Mouse (Mus musculus) liver, embryonic 11.5 days (tissue): ENCODE measurements around the gene 1700010B08Rik. TPM values are rescaled to one million over a fixed set of nuclear protein-coding genes. Genes with fewer than 3 reads are reported as not detected.
A peak's percentile ranks its signal among the peaks of the same experiment; 100 is the strongest.

Experiments used
- ATAC-seq: fragments of 200-750 bp; cut with Nextera tagmentation; replicated peaks from 2 replicates; pipeline ENCODE4 v1.8.0; 2017; ENCODE audit warnings: moderate number of reproducible peaks, mild to moderate bottlenecking, moderate TSS enrichment, moderate library complexity; ENCODE audit not compliant: low FRiP score
- DNase-seq: peaks from one replicate; pipeline ENCODE4 v3.0.0-alpha.2; 2017; ENCODE audit warnings: low spot score
- H3K27ac ChIP-seq: fragments of 300-500 bp; sonication (generic); 2 replicates; pipeline ENCODE4 v1.5.1; 2014; ENCODE audit warnings: mild to moderate bottlenecking, low read depth, low read length, control low read depth
- H3K27me3 ChIP-seq: fragments of 300-500 bp; sonication (generic); replicated peaks from 2 replicates; pipeline ENCODE4 v1.6.1; 2014; ENCODE audit warnings: low read length, mixed read lengths; ENCODE audit not compliant: control insufficient read depth, insufficient read depth
- H3K36me3 ChIP-seq: fragments of 300-500 bp; sonication (generic); 2 replicates; pipeline ENCODE4 v1.6.1; 2014; ENCODE audit warnings: mild to moderate bottlenecking, low read length, moderate library complexity, mixed read lengths; ENCODE audit not compliant: control insufficient read depth, insufficient read depth
- H3K4me1 ChIP-seq: fragments of 300-500 bp; sonication (generic); replicated peaks from 2 replicates; pipeline ENCODE4 v1.6.1; 2014; ENCODE audit warnings: low read length, mixed read lengths; ENCODE audit not compliant: control insufficient read depth, insufficient read depth
- H3K4me2 ChIP-seq: fragments of 300-500 bp; sonication (generic); 2 replicates; pipeline ENCODE4 v1.6.1; 2014; ENCODE audit warnings: mild to moderate bottlenecking, control low read depth, moderate library complexity
- H3K4me3 ChIP-seq: fragments of 300-500 bp; sonication (generic); 2 replicates; pipeline ENCODE4 v1.5.1; 2014; ENCODE audit warnings: low read depth, low read length, control low read depth
- H3K9ac ChIP-seq: fragments of 300-500 bp; sonication (generic); 2 replicates; pipeline ENCODE4 v1.6.1; 2014; ENCODE audit warnings: low read depth, low read length, control low read depth
- H3K9me3 ChIP-seq: fragments of 300-500 bp; sonication (generic); 2 replicates; pipeline ENCODE4 v1.6.1; 2016; ENCODE audit warnings: low read length, inconsistent platforms, mixed read lengths; ENCODE audit not compliant: control insufficient read depth
- WGBS: fragments of 180-500 bp; shearing (Covaris S2); extraction: QIAGEN DNeasy Blood & Tissue Kit; methylation state at CpG from one replicate; pipeline ENCODE4 v1.1.7; 2014; 5-methylcytosine and 5-hydroxymethylcytosine counted together
- polyA plus RNA-seq: library from polyadenylated mRNA; unstranded; fragments of >200 nt; fragmentation: Nextera tagmentation; extraction: Ambion mirVana; gene quantifications from 2 replicates; pipeline ENCODE4 v1.2.1, GENCODE M21; 2014

1700010B08Rik gene
- polyA plus RNA-seq, 1 experiment from 2014 or later: not detected

GRCm38 (mm10) chr2:173710193-173710592 is 9.0 kb upstream of the 1700010B08Rik start:
- H3K4me3 ChIP-seq: no peak overlapping the region
- H3K27me3 ChIP-seq: no peaks in the 10 kb centered on the region
- H3K4me2 ChIP-seq: no peak overlapping the region
- ATAC-seq: no peak
- no peaks in the 10 kb centered on the region for H3K4me1 ChIP-seq
- peaks cover 2% of the 10 kb centered on the region; the same call in 1 of the 2 replicates for H3K36me3 ChIP-seq
- whole genome bisulfite sequencing: 75% methylated on average over 6 of the region's 6 CpGs
- no peaks in the 10 kb centered on the region for H3K9me3 ChIP-seq
- no peak overlapping the region for H3K27ac ChIP-seq
- no peak overlapping the region for H3K9ac ChIP-seq
- no peak for DNase-seq

- Histone ChIP-seq H3K9ac (no peak overlapping the region), H3K27ac (no peak overlapping the region), H3K4me1 (no peaks in the 10 kb centered on the region), H3K36me3 (peaks cover 2% of the 10 kb centered on the region; the same call in 1 of the 2 replicates), H3K4me3 (no peak overlapping the region), H3K27me3 (no peaks in the 10 kb centered on the region), H3K9me3 (no peaks in the 10 kb centered on the region), H3K4me2 (no peak overlapping the region)
- DNase-seq (no peak), ATAC-seq (no peak)
- WGBS: 58% methylated on average over 10 of the region's 10 CpGs
Observed at GRCm38 (mm10) chr2:173712656-173713055, 6.6 kb upstream of the 1700010B08Rik start.

- no peaks in the 10 kb centered on the region for H3K36me3 ChIP-seq
- H3K4me3 ChIP-seq: no peak overlapping the region
- ATAC-seq (no peak), DNase-seq (no peak)
- H3K4me2 ChIP-seq: no peak overlapping the region
- no peaks in the 10 kb centered on the region for H3K4me1 ChIP-seq
- H3K9me3 ChIP-seq: no peaks in the 10 kb centered on the region
- H3K9ac ChIP-seq: no peak overlapping the region
- H3K27ac ChIP-seq: no peak overlapping the region
- H3K27me3 ChIP-seq: no peaks in the 10 kb centered on the region
- WGBS: 72% methylated on average over 4 of the region's 4 CpGs
Observed at GRCm38 (mm10) chr2:173713241-173713640, 6.0 kb upstream of the 1700010B08Rik start.

- WGBS: 70% methylated on average over 8 of the region's 8 CpGs
- Histone ChIP-seq H3K4me3 (no peak overlapping the region), H3K27me3 (no peaks in the 10 kb centered on the region), H3K27ac (no peak overlapping the region), H3K9me3 (no peaks in the 10 kb centered on the region), H3K4me2 (no peak overlapping the region), H3K9ac (no peak overlapping the region), H3K4me1 (no peaks in the 10 kb centered on the region), H3K36me3 (no peaks in the 10 kb centered on the region)
- no peak for ATAC-seq
- DNase-seq: no peak
Observed at GRCm38 (mm10) chr2:173714620-173715218, 4.5 kb upstream of the 1700010B08Rik start.

GRCm38 (mm10) chr2:173716966-173717365 is 2.2 kb upstream of the 1700010B08Rik start:
- WGBS: 90% methylated on average over 5 of the region's 5 CpGs
- Histone ChIP-seq H3K9ac (no peak overlapping the region), H3K4me3 (no peak overlapping the region), H3K27ac (no peak overlapping the region), H3K36me3 (no peaks in the 10 kb centered on the region), H3K4me2 (no peak overlapping the region), H3K9me3 (no peaks in the 10 kb centered on the region), H3K27me3 (no peaks in the 10 kb centered on the region), H3K4me1 (no peaks in the 10 kb centered on the region)
- ATAC-seq (no peak), DNase-seq (no peak)

GRCm38 (mm10) chr2:173722251-173722857 is 3.1 kb downstream of the 1700010B08Rik start:
- H3K4me3 ChIP-seq: no peak overlapping the region
- no peaks in the 10 kb centered on the region for H3K9me3 ChIP-seq
- no peak for DNase-seq
- H3K4me1 ChIP-seq: 0 out of 2 replicates have a peak, but pooled peaks cover 2% of the 10 kb centered on the region
- H3K27ac ChIP-seq: no peak overlapping the region
- no peak overlapping the region for H3K9ac ChIP-seq
- no peaks in the 10 kb centered on the region for H3K27me3 ChIP-seq
- no peak for ATAC-seq
- H3K4me2 ChIP-seq: no peak overlapping the region
- 71% methylated on average over 11 of the region's 11 CpGs for WGBS
- H3K36me3 ChIP-seq: no peaks in the 10 kb centered on the region

- Histone ChIP-seq H3K27me3 (no peaks in the 10 kb centered on the region), H3K4me3 (no peak overlapping the region), H3K36me3 (no peaks in the 10 kb centered on the region), H3K4me1 (0 out of 2 replicates have a peak, but pooled peaks cover 2% of the 10 kb centered on the region), H3K9ac (no peak overlapping the region), H3K27ac (no peak overlapping the region), H3K9me3 (no peaks in the 10 kb centered on the region), H3K4me2 (no peak overlapping the region)
- WGBS: 59% methylated on average over 14 of the region's 14 CpGs
- 0 out of 2 replicates have a peak, but pooled peaks have one; percentile 5 for ATAC-seq
- DNase-seq: no peak
Observed at GRCm38 (mm10) chr2:173724382-173724781, 5.2 kb downstream of the 1700010B08Rik start.

- H3K4me2 ChIP-seq: no peak overlapping the region
- H3K9ac ChIP-seq: no peak overlapping the region
- WGBS: 77% methylated on average over 15 of the region's 15 CpGs
- no peak for DNase-seq
- no peaks in the 10 kb centered on the region for H3K36me3 ChIP-seq
- no peak overlapping the region for H3K27ac ChIP-seq
- H3K4me3 ChIP-seq: no peak overlapping the region
- ATAC-seq: no peak
- no peaks in the 10 kb centered on the region for H3K27me3 ChIP-seq
- no peaks in the 10 kb centered on the region for H3K9me3 ChIP-seq
- 0 out of 2 replicates have a peak, but pooled peaks cover 3% of the 10 kb centered on the region for H3K4me1 ChIP-seq
Observed at GRCm38 (mm10) chr2:173724940-173725807, 6.0 kb downstream of the 1700010B08Rik start.
